Mouse (Mus musculus) CH12.LX (cell line): ENCODE results near the gene Arhgef38. TPM values are rescaled to one million over a fixed set of nuclear protein-coding genes. Genes with fewer than 3 reads are reported as not detected.

Experiments used
- DNase-seq: peaks from one replicate; pipeline ENCODE4 v3.0.0-alpha.2; 2013; ENCODE audit errors: extremely low read depth
- H3K27ac ChIP-seq: 2 replicates; pipeline ENCODE4 v1.5.1; 2012; ENCODE audit warnings: low read depth, mild to moderate bottlenecking, control low read depth, moderate library complexity; ENCODE audit not compliant: insufficient read depth
- H3K27me3 ChIP-seq: replicated peaks from 2 replicates; pipeline ENCODE3; 2012; ENCODE audit warnings: inconsistent platforms
- H3K36me3 ChIP-seq, 2 experiments: replicated peaks in 1 of 2; 2 replicates each; pipeline versions ENCODE3 to v1.6.1; 2012; ENCODE audit warnings: inconsistent platforms in 1 of 2, low read length in 1 of 2, mild to moderate bottlenecking in 1 of 2, mixed read lengths in 1 of 2, moderate library complexity in 1 of 2; ENCODE audit not compliant: control insufficient read depth in 1 of 2, insufficient read depth in 1 of 2
- H3K4me1 ChIP-seq, 2 experiments: 2 replicates each; pipeline ENCODE4 v1.6.1; 2012; ENCODE audit warnings: inconsistent platforms in 1 of 2, moderate library complexity in 1 of 2; ENCODE audit not compliant: insufficient read depth in 2 of 2, control insufficient read depth in 1 of 2
- H3K4me2 ChIP-seq: 2 replicates; pipeline ENCODE4 v1.6.1; 2012; ENCODE audit warnings: low read depth, mild to moderate bottlenecking, control low read depth; ENCODE audit not compliant: poor library complexity, insufficient read depth, severe bottlenecking
- H3K4me3 ChIP-seq, 3 experiments: fragments of 150-350 bp in 1 of 3; sonication (generic) in 1 of 3; replicated peaks in 1 of 3; 2 replicates each; pipeline versions ENCODE3 to v1.5.1; 2011 to 2012; ENCODE audit warnings: low read depth in 2 of 3, low read length in 2 of 3, mild to moderate bottlenecking in 2 of 3, moderate library complexity in 2 of 3, control low read depth in 1 of 3, improper control_type of control experiment in 1 of 3, inconsistent platforms in 1 of 3, mixed read lengths in 1 of 3; ENCODE audit not compliant: poor library complexity in 1 of 3
- H3K79me2 ChIP-seq: replicated peaks from 2 replicates; pipeline ENCODE4 v1.6.1; 2012; ENCODE audit warnings: mild to moderate bottlenecking, moderate library complexity; ENCODE audit not compliant: control insufficient read depth, poor library complexity, insufficient read depth, severe bottlenecking; ENCODE audit errors: extremely low read depth
- H3K9ac ChIP-seq: 2 replicates; pipeline ENCODE4 v1.6.1; 2012; ENCODE audit warnings: low read depth, mild to moderate bottlenecking, control low read depth, moderate library complexity; ENCODE audit not compliant: insufficient read depth
- H3K9me3 ChIP-seq: replicated peaks from 2 replicates; pipeline ENCODE3; 2012; ENCODE audit warnings: low read length, inconsistent platforms, mixed read lengths
- CHD1 ChIP-seq: IDR thresholded peaks from 2 replicates; pipeline ENCODE4 v1.6.1; 2012; ENCODE audit warnings: low read depth, low read length, improper control_type of control experiment, inconsistent platforms
- CHD2 ChIP-seq: IDR thresholded peaks from 2 replicates; pipeline ENCODE4 v1.6.1; 2011; ENCODE audit warnings: low read length, improper control_type of control experiment
- EP300 ChIP-seq: IDR thresholded peaks from 2 replicates; pipeline ENCODE4 v1.6.1; 2011; ENCODE audit warnings: low read length, improper control_type of control experiment
- ETS1 ChIP-seq: conservative IDR thresholded peaks from 2 replicates; pipeline ENCODE4 v1.6.1; 2012; ENCODE audit warnings: low read depth, mild to moderate bottlenecking, inconsistent platforms, low read length, improper control_type of control experiment, moderate library complexity
- GABPA ChIP-seq: IDR thresholded peaks from 2 replicates; pipeline ENCODE4 v1.6.1; 2012; ENCODE audit warnings: low read depth, low read length, improper control_type of control experiment, inconsistent platforms; ENCODE audit not compliant: insufficient replicate concordance
- HCFC1 ChIP-seq: IDR thresholded peaks from 2 replicates; pipeline ENCODE4 v1.6.1; 2012; ENCODE audit warnings: low read depth, mild to moderate bottlenecking, inconsistent platforms, low read length, improper control_type of control experiment
- IRF4 ChIP-seq: IDR thresholded peaks from 2 replicates; pipeline ENCODE4 v1.6.1; 2014; ENCODE audit warnings: low read depth, mild to moderate bottlenecking, inconsistent platforms, low read length, improper control_type of control experiment
- JUN ChIP-seq: IDR thresholded peaks from 2 replicates; pipeline ENCODE4 v1.6.1; 2011; ENCODE audit warnings: low read depth, mild to moderate bottlenecking, low read length, improper control_type of control experiment, moderate library complexity; ENCODE audit not compliant: insufficient read depth
- JUND ChIP-seq: conservative IDR thresholded peaks from 2 replicates; pipeline ENCODE4 v1.6.1; 2011; ENCODE audit warnings: low read depth, low read length, improper control_type of control experiment
- MAX ChIP-seq: IDR thresholded peaks from 2 replicates; pipeline ENCODE4 v1.6.1; 2011; ENCODE audit warnings: low read length, improper control_type of control experiment
- MAZ ChIP-seq: IDR thresholded peaks from 2 replicates; pipeline ENCODE4 v1.6.1; 2012; ENCODE audit warnings: low read depth, mild to moderate bottlenecking, inconsistent platforms, low read length, improper control_type of control experiment, moderate library complexity
- MXI1 ChIP-seq: IDR thresholded peaks from 2 replicates; pipeline ENCODE4 v1.6.1; 2011; ENCODE audit warnings: mild to moderate bottlenecking, low read depth, low read length, improper control_type of control experiment
- MYC ChIP-seq: IDR thresholded peaks from 2 replicates; pipeline ENCODE4 v1.6.1; 2011; ENCODE audit warnings: low read depth, mild to moderate bottlenecking, improper control_type of control experiment, low read length
- NELFE ChIP-seq: IDR thresholded peaks from 2 replicates; pipeline ENCODE4 v1.6.1; 2011; ENCODE audit warnings: low read depth, low read length, improper control_type of control experiment
- POLR2A ChIP-seq: IDR thresholded peaks from 2 replicates; pipeline ENCODE4 v1.6.1; 2011; ENCODE audit warnings: low read depth, mild to moderate bottlenecking, improper control_type of control experiment, low read length
- POLR2AphosphoS2 ChIP-seq: IDR thresholded peaks from 2 replicates; pipeline ENCODE4 v1.6.1; 2011; ENCODE audit warnings: low read depth, low read length, improper control_type of control experiment
- RAD21 ChIP-seq: IDR thresholded peaks from 2 replicates; pipeline ENCODE4 v1.6.1; 2011; ENCODE audit warnings: low read depth, mild to moderate bottlenecking, low read length, improper control_type of control experiment, moderate library complexity
- SIN3A ChIP-seq: IDR thresholded peaks from 2 replicates; pipeline ENCODE4 v1.6.1; 2012; ENCODE audit warnings: low read length, improper control_type of control experiment, inconsistent platforms
- UBTF ChIP-seq: IDR thresholded peaks from 2 replicates; pipeline ENCODE4 v1.6.1; 2012; ENCODE audit warnings: low read depth, mild to moderate bottlenecking, inconsistent platforms, low read length, improper control_type of control experiment, moderate library complexity
- USF1 ChIP-seq: IDR thresholded peaks from 2 replicates; pipeline ENCODE4 v1.6.1; 2014; ENCODE audit warnings: low read depth, mild to moderate bottlenecking, inconsistent platforms, low read length, improper control_type of control experiment
- USF2 ChIP-seq: conservative IDR thresholded peaks from 2 replicates; pipeline ENCODE4 v1.6.1; 2011; ENCODE audit warnings: low read depth, low read length, improper control_type of control experiment
- ZC3H11A ChIP-seq: IDR thresholded peaks from 2 replicates; pipeline ENCODE4 v1.6.1; 2012; ENCODE audit warnings: low read depth, mild to moderate bottlenecking, inconsistent platforms, low read length, improper control_type of control experiment
- ZKSCAN1 ChIP-seq: IDR thresholded peaks from 2 replicates; pipeline ENCODE4 v1.6.1; 2012; ENCODE audit warnings: low read depth, inconsistent platforms, low read length, improper control_type of control experiment, borderline replicate concordance
- ZMIZ1 ChIP-seq: IDR thresholded peaks from 2 replicates; pipeline ENCODE4 v1.6.1; 2012; ENCODE audit warnings: low read depth, mild to moderate bottlenecking, inconsistent platforms, low read length, improper control_type of control experiment
- ZNF384 ChIP-seq: IDR thresholded peaks from 2 replicates; pipeline ENCODE4 v1.6.1; 2012; ENCODE audit warnings: low read depth, low read length, improper control_type of control experiment, inconsistent platforms
- dilution Hi-C: fragments of 300-500 bp; cut with MboI; formaldehyde crosslinking; loops from 2 replicates; pipeline ENCODE4 v1.14.3; 2020; ENCODE audit warnings: low sequenced_read_pairs; ENCODE audit not compliant: extremely low pct_unique_long_range_greater_than_20kb, extremely low pct_ligation_motif_present
- in situ Hi-C: fragments of 300-500 bp; cut with MboI; formaldehyde crosslinking; loops from 3 replicates; pipeline ENCODE4 v1.14.3; 2019; ENCODE audit warnings: low sequenced_read_pairs, low pct_ligation_motif_present, low pct_unique_long_range_greater_than_20kb, mixed read lengths
- polyA plus RNA-seq: library from polyadenylated mRNA; unstranded; fragments of >175 nt; gene quantifications from 2 replicates; pipeline ENCODE4 v1.2.1, GENCODE M21; 2012; ENCODE audit warnings: low read depth; ENCODE audit not compliant: insufficient read length
- total RNA-seq, 2 experiments: library from RNA; depleted of rRNA; stranded (reverse); fragments of 300-350 nt in 1 of 2; fragments of >200 nt in 1 of 2; gene quantifications; 2 replicates each; pipeline ENCODE4 v1.2.3; 2012 to 2014

The Arhgef38 gene
- total and polyA plus RNA-seq, 3 experiments, result not detected

DNA sequence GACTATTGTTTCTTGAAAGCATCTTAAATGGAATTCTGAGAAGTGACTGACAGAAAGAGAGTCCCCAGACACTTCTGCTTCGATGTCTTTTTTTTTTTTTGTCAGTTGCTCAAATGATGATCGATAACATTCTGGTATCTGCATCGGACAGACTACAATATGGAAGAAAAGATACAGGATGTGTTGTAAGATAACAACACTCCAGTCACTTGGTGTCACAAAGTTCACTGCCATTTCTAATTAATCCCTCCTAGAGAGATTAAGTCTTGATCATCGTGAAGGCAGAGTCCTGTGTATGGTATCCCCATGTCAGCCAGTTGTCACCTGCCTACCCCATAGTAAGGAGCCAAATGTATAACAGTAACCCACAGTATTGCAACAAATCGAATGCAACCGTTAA lies 83.1 kb downstream of the Arhgef38 start:
- no peak for DNase-seq
- Histone ChIP-seq H3K4me2 (no peak overlapping the region), H3K4me3 (no peak overlapping the region), H3K27me3 (no peaks in the 10 kb centered on the region), H3K4me1 (peaks cover 7% of the 10 kb centered on the region in 2 experiments), H3K27ac (no peak overlapping the region), H3K9me3 (no peaks in the 10 kb centered on the region), H3K36me3 (no peaks in the 10 kb centered on the region), H3K9ac (no peak overlapping the region), H3K79me2 (no peaks in the 10 kb centered on the region)
- dilution Hi-C loops (no loop called here), in situ Hi-C loops (no loop called here)
- TF ChIP-seq MAX, result no peak
- TF ChIP-seq USF1, result no peak
- peak; percentile 19; the same call in 1 of the 2 replicates for TF ChIP-seq ZNF384
- TF ChIP-seq SIN3A, result no peak

GRCm38 (mm10) chr3:133144511-133145147 lies 90.1 kb downstream of the Arhgef38 start:
- in situ Hi-C loops, result no loop called here
- no peak overlapping the region for H3K4me2 ChIP-seq

DNA sequence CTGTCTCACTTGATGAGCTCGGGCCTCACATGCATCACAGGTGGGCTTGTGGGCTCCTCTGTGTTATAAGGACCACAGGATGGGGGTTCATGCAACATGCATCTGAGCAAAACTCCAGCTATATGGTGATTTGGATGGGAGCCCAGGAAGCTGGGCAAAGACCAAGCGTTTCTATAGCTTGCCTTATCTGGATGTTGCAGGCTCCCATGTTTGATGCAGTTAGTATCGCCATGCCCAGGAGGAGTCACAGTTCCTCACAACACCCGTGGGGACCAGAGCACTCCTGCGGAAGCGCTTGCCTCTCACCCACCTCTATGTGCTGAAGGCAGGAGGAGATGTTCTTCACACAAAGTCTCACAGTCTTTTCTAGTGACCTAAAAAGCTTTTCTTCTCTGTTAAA lies 92.9 kb downstream of the Arhgef38 start:
- Histone ChIP-seq H3K79me2 (no peaks in the 10 kb centered on the region), H3K4me3 (no peak overlapping the region), H3K4me1 (peaks cover 0 to 8% of the 10 kb centered on the region in 2 experiments; a peak in 2 of 4 replicates), H3K27ac (no peak overlapping the region), H3K27me3 (no peaks in the 10 kb centered on the region), H3K9me3 (no peaks in the 10 kb centered on the region), H3K4me2 (no peak overlapping the region), H3K9ac (no peak overlapping the region), H3K36me3 (no peaks in the 10 kb centered on the region)
- TF ChIP-seq ZKSCAN1, result no peak
- TF ChIP-seq POLR2AphosphoS2, result no peak
- no peak for TF ChIP-seq CHD2
- TF ChIP-seq EP300, result no peak
- no peak for TF ChIP-seq RAD21
- no peak for TF ChIP-seq ZMIZ1
- TF ChIP-seq ZC3H11A, result no peak
- no peak for TF ChIP-seq UBTF
- TF ChIP-seq POLR2A, result no peak
- TF ChIP-seq CHD1, result no peak
- TF ChIP-seq JUN, result no peak
- TF ChIP-seq MAZ, result no peak
- TF ChIP-seq MXI1, result no peak
- TF ChIP-seq JUND, result no peak
- no peak for TF ChIP-seq ZNF384
- no peak for TF ChIP-seq HCFC1
- no peak for TF ChIP-seq GABPA
- no peak for TF ChIP-seq SIN3A
- dilution Hi-C loops, result no loop called here
- in situ Hi-C loops, result no loop called here
- DNase-seq, result no peak

More at GRCm38 (mm10) chr3:133144511-133145147, 90.1 kb downstream of the Arhgef38 start:
- no peak overlapping the region for H3K9ac ChIP-seq
- peaks cover 0 to 4% of the 10 kb centered on the region in 2 experiments; a peak in 2 of 4 replicates for H3K4me1 ChIP-seq
- no peaks in the 10 kb centered on the region for H3K9me3 ChIP-seq
- H3K79me2 ChIP-seq, result no peaks in the 10 kb centered on the region
- DNase-seq, result no peak
- H3K27ac ChIP-seq, result no peak overlapping the region
- no peaks in the 10 kb centered on the region for H3K27me3 ChIP-seq
- no peaks in the 10 kb centered on the region for H3K36me3 ChIP-seq
- H3K4me3 ChIP-seq, result no peak overlapping the region
- TF ChIP-seq CHD1, result no peak
- TF ChIP-seq ETS1, result no peak
- TF ChIP-seq MXI1, result no peak
- TF ChIP-seq RAD21, result no peak
- TF ChIP-seq MYC, result no peak
- TF ChIP-seq POLR2A, result no peak
- TF ChIP-seq USF2, result no peak
- no peak for TF ChIP-seq JUND
- no peak for TF ChIP-seq JUN
- TF ChIP-seq NELFE, result no peak
- no peak for TF ChIP-seq MAZ
- no peak for TF ChIP-seq MAX
- no peak for TF ChIP-seq ZMIZ1
- no peak for TF ChIP-seq ZC3H11A
- TF ChIP-seq ZNF384, result no peak
- no peak for TF ChIP-seq IRF4
- TF ChIP-seq, all 38 proteins: peak for 0
- dilution Hi-C loops, result no loop called here
